Mouse (Mus musculus): ENCODE results near the gene 2900011O08Rik.

2900011O08Rik gene

GRCm38 (mm10) chr16:14070471-14071169 lies 84.2 kb downstream of the 2900011O08Rik start:
- no peak for DNase-seq

GRCm38 (mm10) chr16:14082925-14083324 lies 96.5 kb downstream of the 2900011O08Rik start:
- no peak for DNase-seq

GRCm38 (mm10) chr16:14088249-14088648 lies 101.8 kb downstream of the 2900011O08Rik start:
- DNase-seq, result no peak

GRCm38 (mm10) chr16:14089296-14089695 lies 102.9 kb downstream of the 2900011O08Rik start:
- no peak for DNase-seq

DNA sequence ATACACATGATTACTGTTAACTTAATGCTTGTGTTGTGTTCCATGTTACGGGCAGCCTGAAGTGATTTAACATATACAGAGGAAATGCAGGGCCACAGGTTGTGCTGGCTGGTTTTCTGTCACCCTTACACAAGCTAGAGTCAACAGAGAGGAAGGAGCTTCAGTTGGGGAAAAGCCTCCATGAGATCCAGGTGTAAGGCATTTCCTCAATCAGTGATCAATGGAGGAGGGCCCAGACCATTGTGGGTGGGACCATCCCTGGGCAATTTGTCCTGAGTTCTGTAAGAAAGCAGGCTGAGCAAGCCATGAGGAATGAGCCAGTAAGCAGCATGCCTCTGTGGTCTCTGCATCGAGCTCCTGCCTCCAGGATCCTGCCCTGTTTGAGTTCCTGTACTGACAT lies 105.4 kb downstream of the 2900011O08Rik start:
- no peak for DNase-seq

GRCm38 (mm10) chr16:14105891-14106290 lies 119.5 kb downstream of the 2900011O08Rik start:
- DNase-seq, result no peak

DNA sequence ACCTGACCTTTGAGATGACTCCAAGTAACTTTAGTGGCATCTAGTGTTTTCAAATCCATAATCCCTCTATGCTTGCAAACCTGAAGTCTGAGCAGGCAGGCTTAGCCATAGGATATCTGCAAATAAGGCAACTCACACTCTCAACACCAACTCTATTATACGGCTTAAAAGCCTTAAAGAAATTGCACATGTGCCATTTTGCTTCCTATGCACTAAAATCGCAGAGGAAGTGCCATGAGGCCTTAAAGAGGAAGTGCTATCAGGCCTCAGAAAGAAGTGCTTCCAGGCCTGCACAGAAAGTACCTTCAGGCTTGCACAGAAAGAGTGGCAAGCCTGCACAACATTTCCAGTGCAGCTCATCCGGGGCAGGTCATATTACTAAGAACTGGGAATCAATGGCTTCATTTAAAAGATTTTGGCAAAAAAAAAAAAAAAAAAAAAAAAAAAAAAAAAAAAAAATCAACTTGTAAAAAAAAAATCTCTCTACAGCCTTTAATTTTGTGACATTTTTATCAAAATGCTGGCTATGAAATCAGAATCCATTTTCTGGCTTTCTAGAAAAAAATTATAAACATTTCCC lies 123.3 kb downstream of the 2900011O08Rik start:
- no peak for DNase-seq

- DNase-seq, result no peak
These were observed 124.5 kb downstream of the 2900011O08Rik start for GRCm38 (mm10) chr16:14110922-14111321.

- DNase-seq, result no peak
These were observed 125.7 kb downstream of the 2900011O08Rik start for GRCm38 (mm10) chr16:14112133-14112532.

DNA sequence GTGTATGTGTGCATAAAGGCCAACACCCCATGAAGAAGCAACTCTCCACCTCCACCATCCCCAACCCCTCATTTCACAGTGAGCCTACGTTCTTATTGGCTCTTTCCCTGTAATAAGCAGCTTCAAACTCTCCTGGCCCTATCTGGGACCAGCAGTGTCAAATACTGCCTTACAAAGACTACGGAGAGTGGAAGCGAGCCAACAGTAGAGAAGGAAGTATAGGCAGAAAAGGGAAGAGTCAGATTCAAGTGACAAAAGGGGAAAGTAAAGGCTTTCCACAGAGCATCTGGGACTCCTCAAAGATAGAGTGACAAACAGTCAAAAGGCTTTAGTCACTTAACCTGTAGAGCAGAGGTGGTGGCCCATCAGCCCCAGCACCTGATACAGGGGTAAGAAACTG lies 126.3 kb downstream of the 2900011O08Rik start:
- DNase-seq, result no peak

- DNase-seq, result no peak
These were observed 130.9 kb downstream of the 2900011O08Rik start for GRCm38 (mm10) chr16:14117299-14117698.

DNA sequence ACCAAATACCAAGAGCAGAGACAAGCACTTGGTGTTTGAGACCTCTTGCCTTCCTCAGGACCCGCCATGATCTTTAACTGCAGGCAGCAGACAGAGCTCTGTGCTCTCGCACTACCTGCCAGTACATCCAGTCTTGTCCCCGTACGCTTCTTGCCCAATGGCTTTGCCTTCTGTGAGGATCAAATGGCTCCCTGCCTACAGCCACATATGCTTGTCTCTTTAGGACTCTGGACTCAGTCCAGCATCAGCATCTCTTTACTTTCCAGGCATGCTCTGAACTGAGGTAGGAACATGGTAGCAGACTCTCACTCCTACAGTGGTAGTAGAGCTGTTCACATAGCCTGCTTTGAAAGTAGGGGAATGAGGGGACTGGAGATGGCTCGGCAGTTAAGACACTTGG lies 134.5 kb downstream of the 2900011O08Rik start:
- DNase-seq, result no peak

- no peak for DNase-seq
These were observed 135.2 kb downstream of the 2900011O08Rik start for GRCm38 (mm10) chr16:14121563-14121962.

DNA sequence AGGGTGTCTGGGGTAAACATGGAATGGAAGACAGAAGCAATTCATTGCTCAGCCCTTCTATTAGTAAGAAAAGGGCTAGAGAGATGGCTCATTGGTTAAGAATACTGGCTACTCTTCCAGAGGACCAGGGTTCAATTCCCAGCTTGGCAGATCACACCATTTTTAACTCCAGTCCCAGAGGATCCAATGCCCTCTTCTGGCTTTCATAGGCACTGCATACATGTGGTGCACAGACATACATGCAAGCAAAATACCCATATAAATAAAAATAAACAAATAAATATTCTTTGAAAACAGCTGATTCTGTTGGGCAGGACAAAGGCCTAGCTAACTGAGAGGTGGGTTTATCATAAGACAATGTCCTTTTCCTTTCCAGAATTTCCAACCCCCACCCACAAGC lies 136.2 kb downstream of the 2900011O08Rik start:
- no peak for DNase-seq

GRCm38 (mm10) chr16:14123901-14124300 lies 137.5 kb downstream of the 2900011O08Rik start:
- DNase-seq, result no peak

DNA sequence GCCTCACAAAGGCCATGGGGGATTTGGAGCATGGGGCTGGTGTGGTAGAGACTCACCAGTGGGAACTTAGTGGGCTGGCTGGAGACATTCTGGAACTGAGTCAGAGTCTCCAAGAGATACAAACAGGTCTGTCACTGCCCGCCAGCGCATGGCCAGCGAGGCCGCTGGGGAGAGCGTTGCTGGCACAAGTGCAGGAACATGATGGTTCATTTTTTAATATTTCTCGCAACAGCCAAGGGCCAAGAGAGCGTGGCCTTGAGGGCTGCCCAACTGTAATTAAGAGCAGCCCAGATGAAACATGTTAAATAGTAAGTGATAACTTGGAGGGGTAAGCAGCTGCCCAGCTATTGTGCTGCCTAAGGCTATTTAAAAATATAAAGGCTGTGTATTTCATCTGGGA lies 138.3 kb downstream of the 2900011O08Rik start:
- no peak for DNase-seq

DNA sequence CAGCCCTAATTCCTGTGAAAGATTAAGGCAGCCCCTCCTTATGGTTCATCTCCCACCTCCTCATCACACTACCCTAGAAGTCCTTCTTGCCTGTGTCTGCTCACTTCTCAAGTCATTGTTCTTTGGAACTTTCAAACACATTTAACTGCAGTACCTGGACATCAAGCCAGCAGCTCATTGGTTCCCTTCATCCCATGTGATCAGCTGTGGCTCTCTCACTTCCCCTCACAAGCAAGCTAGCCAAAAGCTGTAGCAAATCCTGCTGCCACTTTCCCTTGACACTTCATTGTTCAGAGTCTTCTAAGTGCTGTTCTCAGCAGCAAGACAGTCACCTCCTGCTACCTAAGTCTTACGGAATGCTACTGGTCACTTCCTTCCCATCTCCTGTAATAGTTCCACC lies 138.8 kb downstream of the 2900011O08Rik start:
- no peak for DNase-seq

DNA sequence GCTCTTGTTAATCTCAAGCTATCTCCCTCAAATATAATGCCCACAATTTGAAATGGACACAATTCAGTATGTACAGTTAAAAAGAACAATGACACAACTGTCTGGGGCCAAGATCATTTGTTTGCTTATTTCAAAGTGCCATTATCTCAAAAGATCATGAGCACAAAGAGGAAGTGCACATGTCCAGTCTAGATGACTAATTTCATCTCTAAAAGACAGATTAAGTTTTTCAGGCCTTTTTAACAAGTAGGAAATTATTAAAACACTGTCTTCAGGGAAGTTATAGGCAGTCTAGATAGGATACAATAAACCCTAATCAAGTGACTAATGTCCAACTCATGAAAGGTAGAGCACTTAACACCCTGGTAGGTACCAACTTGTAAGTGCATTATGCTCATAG lies 142.6 kb downstream of the 2900011O08Rik start:
- no peak for DNase-seq

DNA sequence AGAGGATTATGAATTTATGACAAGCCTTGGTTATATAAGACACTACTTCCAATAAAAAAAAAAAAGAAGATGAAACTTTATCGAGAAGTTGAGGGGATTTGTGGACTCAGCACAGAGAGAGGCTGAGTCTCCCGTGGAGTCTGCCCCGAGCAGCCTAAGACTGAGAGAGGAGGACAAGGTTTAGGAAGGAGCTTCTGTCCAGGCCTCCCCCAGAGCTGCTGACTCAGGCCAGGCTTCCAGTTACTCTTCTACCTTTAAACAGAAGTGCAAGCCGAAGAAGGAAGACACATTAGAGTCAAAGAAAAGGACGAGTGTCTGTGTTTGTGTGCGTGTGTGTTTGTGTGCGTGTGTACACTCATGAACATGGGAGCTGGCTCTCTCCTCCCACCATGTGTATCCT lies 144.4 kb downstream of the 2900011O08Rik start:
- no peak for DNase-seq

GRCm38 (mm10) chr16:14131376-14131775 lies 145.0 kb downstream of the 2900011O08Rik start:
- DNase-seq, result peak in 1 of 2 experiments; percentile 8

DNA sequence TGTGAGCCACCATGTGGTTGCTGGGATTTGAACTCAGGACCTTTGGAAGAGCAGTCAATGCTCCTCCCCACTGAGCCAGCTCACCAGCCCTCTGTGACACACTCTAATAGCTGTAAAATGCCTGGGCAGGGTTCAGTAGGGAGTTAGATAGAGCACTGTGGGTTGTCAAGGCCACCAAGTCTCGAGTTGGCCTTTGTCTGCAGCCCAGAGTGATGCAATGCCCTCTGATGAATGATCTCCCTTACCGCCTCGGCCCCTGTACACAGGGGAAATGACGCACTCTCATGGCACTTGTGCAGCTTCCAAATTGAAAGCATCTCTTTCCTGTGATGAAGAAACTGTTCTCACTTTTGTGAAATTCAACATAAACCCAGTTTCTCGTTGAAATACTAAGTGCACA lies 145.4 kb downstream of the 2900011O08Rik start:
- no peak for DNase-seq

DNA sequence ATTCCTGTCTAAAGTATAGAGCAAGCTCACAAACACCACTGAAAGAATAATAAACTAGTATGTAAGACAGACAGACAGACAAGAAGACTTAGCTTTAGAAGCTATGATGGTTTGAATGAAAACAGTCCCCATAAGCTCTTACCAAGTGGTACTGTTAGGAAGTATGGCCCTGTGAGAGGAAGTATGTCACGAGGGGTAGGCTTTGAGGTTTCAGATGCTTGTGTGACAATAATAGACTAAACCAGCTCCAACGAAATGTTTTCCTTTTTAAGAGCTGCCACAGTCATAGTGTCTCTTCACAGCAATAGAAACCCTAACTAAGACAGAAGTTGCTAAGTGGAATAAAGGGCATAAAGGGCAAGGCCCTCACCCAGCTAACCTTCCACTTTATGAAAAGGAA lies 148.6 kb downstream of the 2900011O08Rik start:
- no peak for DNase-seq

- DNase-seq, result no peak
These were observed 151.7 kb downstream of the 2900011O08Rik start for GRCm38 (mm10) chr16:14137976-14138561.

GRCm38 (mm10) chr16:14139106-14139505 lies 152.7 kb downstream of the 2900011O08Rik start:
- no peak for DNase-seq
